Mouse (Mus musculus): ENCODE measurements at regions not wholly inside any gene's neighbourhood (a gene's known extent, or its start where the extent isn't known, plus 50 kb on each side); places are given as distances from the start of the nearest gene placed in this dataset.

GRCm38 (mm10) chr13:64007688-64008087, 81.3 kb downstream of the Hsd17b3 start:
- no peak for DNase-seq

DNA sequence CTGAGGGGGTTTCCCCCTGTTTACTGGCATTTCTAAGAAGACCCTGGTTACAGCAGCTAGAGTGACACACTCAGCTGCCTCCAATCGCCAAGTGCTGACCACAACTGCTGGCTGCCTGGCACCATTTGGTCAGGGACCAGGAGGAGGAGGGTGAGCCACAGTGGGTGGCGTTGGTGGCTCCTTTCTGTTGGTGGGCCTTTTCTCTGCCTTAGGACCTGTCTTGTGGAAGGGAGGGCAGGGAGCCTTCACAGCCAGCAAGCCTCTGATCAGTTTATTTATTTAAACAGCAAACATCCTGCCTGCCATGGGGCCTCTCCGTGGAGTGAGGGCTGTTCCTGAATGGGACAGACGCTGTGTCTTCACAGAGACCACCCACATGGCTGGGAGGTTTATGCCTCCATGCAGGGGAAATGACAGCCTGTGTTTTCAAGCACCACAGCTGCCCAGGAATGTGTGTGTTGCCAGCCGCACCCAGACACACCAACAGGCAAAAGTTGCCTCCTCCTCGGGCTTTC, 86.0 kb downstream of the Hsd17b3 start:
- ATAC-seq (no peak), DNase-seq (no peak)
- Histone ChIP-seq H3K4me3 (ENCODE audit: low read depth, low read length) (no peak overlapping the region), H3K9ac (replicated peaks) (no peak overlapping the region), H3K27ac (ENCODE audit: low read depth) (no peak overlapping the region), H3K4me1 (ENCODE audit: insufficient read depth) (0 out of 2 replicates have a peak, but pooled peaks cover 2% of the 10 kb centered on the region), H3K4me2 (ENCODE audit: low read depth, low read length) (no peak overlapping the region), H3K36me3 (replicated peaks; ENCODE audit: insufficient read depth, low read length) (no peaks in the 10 kb centered on the region), H3K27me3 (ENCODE audit: insufficient read depth, low read length) (no peaks in the 10 kb centered on the region), H3K9me3 (ENCODE audit: low read length) (no peaks in the 10 kb centered on the region)
- WGBS (ENCODE audit: insufficient replicate concordance): 19% methylated on average over 6 of the region's 6 CpGs
- TF ChIP-seq CTCF (IDR thresholded peaks at IDR 0.05; ENCODE audit: low read depth) (no peak), EP300 (IDR thresholded peaks at IDR 0.05; ENCODE audit: low read depth) (no peak)

More at GRCm38 (mm10) chr13:64007688-64008087, 81.3 kb downstream of the Hsd17b3 start:
- Histone ChIP-seq H3K4me3 (ENCODE audit: low read depth, low read length) (no peak overlapping the region), H3K4me1 (ENCODE audit: insufficient read depth) (0 out of 2 replicates have a peak, but pooled peaks cover 2% of the 10 kb centered on the region), H3K27ac (ENCODE audit: low read depth) (no peak overlapping the region), H3K27me3 (ENCODE audit: insufficient read depth, low read length) (no peaks in the 10 kb centered on the region), H3K9me3 (ENCODE audit: low read length) (no peaks in the 10 kb centered on the region), H3K9ac (replicated peaks) (no peak overlapping the region), H3K4me2 (ENCODE audit: low read depth, low read length) (no peak overlapping the region), H3K36me3 (replicated peaks; ENCODE audit: insufficient read depth, low read length) (no peaks in the 10 kb centered on the region)
- TF ChIP-seq CTCF (IDR thresholded peaks at IDR 0.05; ENCODE audit: low read depth) (peak; percentile 58), EP300 (IDR thresholded peaks at IDR 0.05; ENCODE audit: low read depth) (no peak)
- WGBS (ENCODE audit: insufficient replicate concordance): 62% methylated on average over 2 of the region's 2 CpGs
- no peak for ATAC-seq

GRCm38 (mm10) chr13:64000303-64000702, 88.7 kb downstream of the Hsd17b3 start:
- no peak overlapping the region for H3K27ac ChIP-seq (ENCODE audit: low read depth)
- no peak for DNase-seq

GRCm38 (mm10) chr13:63998647-63999046, 90.4 kb downstream of the Hsd17b3 start:
- no peak overlapping the region for H3K9ac ChIP-seq (replicated peaks)
- H3K27ac ChIP-seq (ENCODE audit: low read depth): no peak overlapping the region
- no peak overlapping the region for H3K4me2 ChIP-seq (ENCODE audit: low read depth, low read length)
- no peaks in the 10 kb centered on the region for H3K4me1 ChIP-seq (ENCODE audit: insufficient read depth)
- H3K27me3 ChIP-seq (ENCODE audit: insufficient read depth, low read length): no peaks in the 10 kb centered on the region
- TF ChIP-seq CTCF (IDR thresholded peaks at IDR 0.05; ENCODE audit: low read depth) (no peak), EP300 (IDR thresholded peaks at IDR 0.05; ENCODE audit: low read depth) (no peak)
- WGBS (ENCODE audit: insufficient replicate concordance): 60% methylated on average over 10 of the region's 10 CpGs
- H3K9me3 ChIP-seq (ENCODE audit: low read length): no peaks in the 10 kb centered on the region
- ATAC-seq (no peak), DNase-seq (no peak)
- H3K4me3 ChIP-seq (ENCODE audit: low read depth, low read length): no peak overlapping the region
- H3K36me3 ChIP-seq (replicated peaks; ENCODE audit: insufficient read depth, low read length): no peaks in the 10 kb centered on the region

More at GRCm38 (mm10) chr13:64000303-64000702, 88.7 kb downstream of the Hsd17b3 start:
- Histone ChIP-seq H3K4me1 (ENCODE audit: insufficient read depth) (0 out of 2 replicates have a peak, but pooled peaks cover under 1% of the 10 kb centered on the region), H3K4me2 (ENCODE audit: low read depth, low read length) (no peak overlapping the region), H3K4me3 (ENCODE audit: low read depth, low read length) (no peak overlapping the region), H3K9me3 (ENCODE audit: low read length) (no peaks in the 10 kb centered on the region), H3K36me3 (replicated peaks; ENCODE audit: insufficient read depth, low read length) (no peaks in the 10 kb centered on the region), H3K27me3 (ENCODE audit: insufficient read depth, low read length) (no peaks in the 10 kb centered on the region), H3K9ac (replicated peaks) (no peak overlapping the region)
- ATAC-seq: no peak
- no peak for TF ChIP-seq CTCF (IDR thresholded peaks at IDR 0.05; ENCODE audit: low read depth)
- TF ChIP-seq EP300 (IDR thresholded peaks at IDR 0.05; ENCODE audit: low read depth): no peak
- WGBS (ENCODE audit: insufficient replicate concordance): 59% methylated on average over 6 of the region's 6 CpGs

GRCm38 (mm10) chr13:63993857-63994477, 95.1 kb downstream of the Hsd17b3 start:
- H3K4me3 ChIP-seq (ENCODE audit: low read depth, low read length): no peak overlapping the region
- H3K9ac ChIP-seq (replicated peaks): no peak overlapping the region
- WGBS (ENCODE audit: insufficient replicate concordance): 68% methylated on average over 12 of the region's 12 CpGs
- TF ChIP-seq CTCF (IDR thresholded peaks at IDR 0.05; ENCODE audit: low read depth) (no peak), EP300 (IDR thresholded peaks at IDR 0.05; ENCODE audit: low read depth) (no peak)
- ATAC-seq (no peak), DNase-seq (no peak)
- no peak overlapping the region for H3K4me2 ChIP-seq (ENCODE audit: low read depth, low read length)
- H3K9me3 ChIP-seq (ENCODE audit: low read length): no peaks in the 10 kb centered on the region
- no peak overlapping the region for H3K27ac ChIP-seq (ENCODE audit: low read depth)
- H3K27me3 ChIP-seq (ENCODE audit: insufficient read depth, low read length): no peaks in the 10 kb centered on the region
- H3K4me1 ChIP-seq (ENCODE audit: insufficient read depth): no peaks in the 10 kb centered on the region
- no peaks in the 10 kb centered on the region for H3K36me3 ChIP-seq (replicated peaks; ENCODE audit: insufficient read depth, low read length)

GRCm38 (mm10) chr13:63992989-63993388, 96.0 kb downstream of the Hsd17b3 start:
- TF ChIP-seq EP300 (IDR thresholded peaks at IDR 0.05; ENCODE audit: low read depth) (no peak), CTCF (IDR thresholded peaks at IDR 0.05; ENCODE audit: low read depth) (no peak)
- DNase-seq: no peak

More at GRCm38 (mm10) chr13:63992989-63993388, 96.0 kb downstream of the Hsd17b3 start:
- Histone ChIP-seq H3K9ac (replicated peaks) (no peak overlapping the region), H3K36me3 (replicated peaks; ENCODE audit: insufficient read depth, low read length) (no peaks in the 10 kb centered on the region), H3K9me3 (ENCODE audit: low read length) (no peaks in the 10 kb centered on the region), H3K27me3 (ENCODE audit: insufficient read depth, low read length) (no peaks in the 10 kb centered on the region), H3K4me2 (ENCODE audit: low read depth, low read length) (no peak overlapping the region), H3K27ac (ENCODE audit: low read depth) (no peak overlapping the region), H3K4me1 (ENCODE audit: insufficient read depth) (no peaks in the 10 kb centered on the region), H3K4me3 (ENCODE audit: low read depth, low read length) (no peak overlapping the region)
- no peak for ATAC-seq
- 14% methylated on average over 1 of the region's 1 CpGs for WGBS (ENCODE audit: insufficient replicate concordance)

All from liver, postnatal 0 days (tissue).